Mouse (Mus musculus): ENCODE data around the gene Jph2. TPM values are rescaled to one million over a fixed set of nuclear protein-coding genes. Genes with fewer than 3 reads are reported as not detected.

The Jph2 gene
- total RNA-seq, 2 experiments from 2014 or later, result 0.41 to 0.54 TPM

DNA sequence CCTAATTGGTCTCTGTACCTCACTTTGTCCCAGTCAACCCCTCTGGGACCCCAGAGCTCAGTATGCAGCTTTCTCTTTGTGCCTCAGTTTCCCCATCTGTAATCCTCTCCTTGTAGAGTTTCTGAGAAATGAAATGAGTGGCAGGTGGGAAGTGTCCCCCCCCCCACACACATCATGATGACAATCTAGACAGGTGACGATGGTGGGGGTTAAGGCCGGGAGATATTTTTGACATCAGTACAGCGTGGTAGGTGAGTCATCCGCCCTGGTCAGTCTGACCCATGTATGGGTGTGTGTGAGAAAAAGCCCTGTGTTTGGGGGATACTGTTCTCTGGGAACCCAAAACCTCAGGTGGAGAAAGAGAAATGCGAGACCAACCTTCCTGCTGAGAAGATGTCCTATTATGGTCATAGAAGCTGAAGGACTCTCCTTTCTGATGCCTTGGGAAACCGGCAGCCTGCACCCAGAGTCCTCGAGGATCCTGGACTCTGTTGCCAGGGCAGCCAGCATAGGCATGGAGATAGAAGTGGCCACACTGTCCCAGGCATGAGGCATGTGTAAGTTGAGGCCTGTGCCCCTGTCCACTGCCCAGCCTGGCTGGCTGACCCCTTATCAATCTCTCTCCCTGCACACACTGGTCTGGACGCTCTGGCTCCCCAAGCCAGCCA, 50.1 kb downstream of the Jph2 start:
- Histone ChIP-seq H3K27ac (no peak overlapping the region), H3K4me3 (no peak overlapping the region)
- DNase-seq (ENCODE audit: low spot score in 2 of 2), result no peak
- TF ChIP-seq CTCF (conservative IDR thresholded peaks at IDR 0.05), result no peak

DNA sequence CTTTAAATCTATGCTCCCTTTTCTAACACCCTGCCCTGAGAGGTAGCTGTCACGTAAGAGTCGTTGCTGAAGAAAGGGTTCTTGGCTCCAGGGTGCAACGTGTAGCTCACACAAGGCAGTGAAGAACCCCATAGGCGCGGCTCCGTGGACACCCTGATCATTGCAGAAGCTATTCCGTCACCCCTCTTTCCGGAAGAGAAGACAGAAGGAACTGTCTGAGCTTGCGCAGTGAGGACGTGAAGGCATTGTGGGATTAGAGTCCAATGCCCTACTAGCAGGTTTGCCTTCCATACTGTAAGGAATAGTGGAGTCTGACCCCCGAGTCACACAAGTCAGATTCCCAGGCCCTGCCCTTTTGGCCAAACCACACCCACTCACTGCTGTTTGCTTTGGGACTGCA, 51.3 kb downstream of the Jph2 start:
- H3K27ac ChIP-seq, result no peak overlapping the region
- no peak overlapping the region for H3K4me3 ChIP-seq
- TF ChIP-seq CTCF (conservative IDR thresholded peaks at IDR 0.05), result no peak
- DNase-seq (ENCODE audit: low spot score in 2 of 2), result no peak

DNA sequence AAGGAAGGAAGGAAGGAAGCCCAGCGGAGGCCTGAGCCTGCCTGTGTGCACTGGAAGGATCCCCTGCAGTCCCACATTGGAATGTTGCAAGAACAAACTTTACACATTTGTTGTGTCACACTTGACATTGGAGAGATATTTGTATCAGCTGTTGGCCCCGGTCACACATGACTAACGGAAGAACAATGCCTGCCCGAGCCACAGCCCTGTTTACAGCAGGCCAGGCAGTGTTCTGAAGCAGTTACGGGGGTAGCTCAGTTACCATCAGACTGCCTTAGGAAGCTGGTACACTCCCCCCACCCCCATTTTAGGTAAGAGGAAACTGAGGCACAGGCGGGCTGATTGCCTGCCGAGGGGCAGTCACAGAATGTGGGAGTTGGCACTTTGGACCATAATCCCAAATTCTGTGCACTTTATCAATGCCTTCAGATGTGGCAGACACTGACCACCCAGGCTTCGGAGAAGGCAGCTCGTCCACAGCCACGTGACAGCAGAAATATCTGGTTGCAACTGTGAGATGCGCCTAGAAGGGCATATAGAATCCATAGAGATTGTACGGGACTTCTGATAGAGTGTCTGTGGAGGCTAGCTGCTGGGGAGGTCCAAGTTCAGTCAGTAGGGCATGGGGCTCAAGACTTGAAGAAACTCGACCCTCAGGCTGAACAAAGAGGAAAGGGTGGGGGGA, 52.7 kb downstream of the Jph2 start:
- Histone ChIP-seq H3K4me3 (no peak overlapping the region), H3K27ac (no peak overlapping the region)
- DNase-seq (ENCODE audit: low spot score in 2 of 2), result no peak
- no peak for TF ChIP-seq CTCF (conservative IDR thresholded peaks at IDR 0.05)

DNA sequence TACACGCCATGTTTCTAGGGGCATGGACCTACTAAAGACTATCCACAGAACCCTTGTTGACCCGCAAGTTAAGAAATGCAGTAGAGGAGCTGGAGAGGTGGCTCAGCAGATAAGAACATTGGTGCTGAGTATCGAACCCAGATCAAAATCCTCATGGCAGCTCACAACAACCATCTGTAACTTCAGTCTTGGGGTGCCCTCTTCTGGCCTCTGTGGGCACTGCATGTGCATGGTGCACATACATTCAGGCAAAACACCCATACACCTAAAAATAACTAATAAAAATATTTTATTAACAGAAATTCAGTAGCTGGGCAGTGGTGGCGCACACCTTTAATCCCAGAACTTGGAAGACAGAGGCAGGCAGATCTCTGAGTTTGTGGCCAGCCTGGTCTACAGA, 54.1 kb downstream of the Jph2 start:
- DNase-seq (ENCODE audit: low spot score in 2 of 2), result no peak
- TF ChIP-seq CTCF (conservative IDR thresholded peaks at IDR 0.05), result peak; percentile 73
- no peak overlapping the region for H3K4me3 ChIP-seq
- no peak overlapping the region for H3K27ac ChIP-seq

DNA sequence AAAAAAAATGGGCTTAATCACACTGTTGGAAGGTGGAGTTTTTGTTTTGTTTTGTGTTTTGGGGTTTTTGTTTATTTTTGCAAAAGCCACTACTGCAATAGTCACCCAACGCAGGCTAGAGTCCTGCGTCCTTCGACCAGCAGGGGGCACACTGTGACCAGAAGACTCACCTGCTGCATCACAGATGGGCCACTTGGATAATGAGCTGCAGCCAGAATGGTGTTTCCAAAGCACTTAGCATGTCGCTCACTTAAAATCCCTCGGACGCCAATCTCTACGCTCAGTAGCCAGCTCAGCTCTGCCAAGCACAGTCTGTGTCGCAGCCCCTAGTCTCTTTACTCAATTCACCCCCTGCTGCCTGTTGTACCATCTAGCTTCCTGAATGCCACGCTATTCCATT, 57.5 kb downstream of the Jph2 start:
- peak; percentile 39 to 69 for DNase-seq (ENCODE audit: low spot score in 2 of 2)
- TF ChIP-seq CTCF (conservative IDR thresholded peaks at IDR 0.05), result peak; percentile 87
- H3K27ac ChIP-seq, result no peak overlapping the region
- H3K4me3 ChIP-seq, result no peak overlapping the region

DNA sequence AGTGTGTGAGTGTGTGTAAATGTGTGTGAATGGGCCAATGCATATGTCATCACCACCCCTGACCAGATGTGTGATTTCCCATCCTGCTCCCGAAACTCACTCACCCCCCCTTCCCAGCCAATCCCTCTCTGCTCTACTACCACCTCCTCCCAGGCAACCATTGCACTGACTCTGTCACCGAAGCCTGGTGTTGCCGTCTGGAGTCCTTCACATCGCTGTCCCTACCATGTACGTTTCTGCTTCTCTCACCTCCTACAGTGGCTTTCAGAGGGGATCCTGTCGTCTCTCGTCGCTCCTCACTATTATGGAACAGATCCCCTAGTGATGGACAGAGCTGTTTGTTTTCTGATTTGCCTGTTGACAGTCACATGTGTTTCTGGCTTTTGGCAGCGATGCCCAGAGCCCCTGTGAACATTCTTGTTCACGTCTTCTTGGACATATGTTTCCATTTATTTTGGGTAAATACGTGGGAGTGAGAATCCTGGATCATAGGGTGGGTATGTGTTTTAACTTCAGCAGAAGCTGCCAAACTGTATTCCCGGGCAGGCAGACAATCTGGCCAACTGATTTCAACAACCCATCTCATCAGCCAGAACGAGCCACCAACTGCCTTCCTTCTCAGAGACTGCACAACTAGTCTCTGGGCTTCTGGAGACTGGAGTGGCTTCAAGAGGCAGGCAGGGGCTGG, 65.3 kb downstream of the Jph2 start:
- H3K4me3 ChIP-seq, result no peak overlapping the region
- peak; percentile 51 to 72 for DNase-seq (ENCODE audit: low spot score in 2 of 2)
- no peak for TF ChIP-seq CTCF (conservative IDR thresholded peaks at IDR 0.05)
- no peak overlapping the region for H3K27ac ChIP-seq

DNA sequence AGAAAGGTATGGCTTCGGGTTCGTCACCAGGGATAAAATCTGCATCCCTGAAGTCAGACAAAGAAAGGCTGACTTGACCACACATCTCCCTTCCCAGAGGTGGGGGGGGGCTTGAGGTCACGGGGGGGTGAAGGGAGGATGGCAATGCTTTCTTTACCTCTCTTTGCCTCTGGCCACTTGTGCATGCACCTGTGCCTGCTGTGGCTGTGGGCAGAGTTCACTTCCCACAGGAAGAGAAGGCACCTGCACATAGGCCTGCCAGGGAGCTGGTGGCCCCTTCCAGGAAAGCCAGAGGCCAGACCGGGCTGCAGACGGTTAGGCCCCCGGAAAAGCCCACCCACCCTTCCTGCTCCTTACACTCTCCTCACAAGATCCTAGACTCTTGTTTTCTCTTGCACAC, 66.4 kb downstream of the Jph2 start:
- Histone ChIP-seq H3K4me3 (no peak overlapping the region), H3K27ac (no peak overlapping the region)
- no peak for TF ChIP-seq CTCF (conservative IDR thresholded peaks at IDR 0.05)
- no peak for DNase-seq (ENCODE audit: low spot score in 2 of 2)

DNA sequence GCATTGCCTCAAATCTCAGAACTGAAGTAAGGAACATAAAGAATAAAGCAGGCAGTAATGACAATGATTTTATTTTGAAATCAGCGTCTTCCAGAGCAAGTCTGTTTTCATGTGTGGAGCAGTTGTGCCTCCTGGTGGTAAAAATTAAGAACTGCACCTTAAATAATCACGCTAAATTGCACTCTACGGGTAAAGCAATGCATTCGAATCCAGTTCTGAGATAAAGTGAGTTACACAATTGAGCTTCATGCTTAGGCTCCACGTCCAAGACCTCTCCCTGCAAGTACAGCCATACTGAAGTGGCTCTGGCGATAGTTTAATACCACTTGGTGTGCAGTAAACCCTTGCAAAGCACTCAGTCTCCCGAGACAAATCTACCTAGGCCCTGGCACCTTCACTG, 67.1 kb downstream of the Jph2 start:
- H3K4me3 ChIP-seq, result no peak overlapping the region
- peak; percentile 70 to 75 for DNase-seq (ENCODE audit: low spot score in 2 of 2)
- H3K27ac ChIP-seq, result no peak overlapping the region
- peak; percentile 95 for TF ChIP-seq CTCF (conservative IDR thresholded peaks at IDR 0.05)

DNA sequence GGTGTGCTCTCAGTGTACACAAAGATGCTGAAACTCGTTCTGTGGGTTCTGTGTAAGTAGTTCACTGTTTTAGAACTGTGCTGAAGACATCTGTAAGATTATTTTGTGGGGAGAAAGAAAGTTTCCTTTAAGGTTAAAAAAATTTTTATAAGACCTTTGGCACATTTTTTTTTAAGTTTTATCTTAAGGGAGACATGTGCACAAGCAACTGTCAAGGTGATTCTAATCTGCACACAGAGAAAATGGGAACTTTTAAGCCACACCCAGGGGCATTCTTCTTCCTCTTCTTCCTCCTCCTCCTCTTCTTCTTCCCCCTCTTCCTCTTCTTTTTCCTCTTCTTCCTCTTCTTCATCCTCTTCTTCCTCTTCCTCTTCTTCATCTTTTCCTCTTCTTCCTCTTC, 74.6 kb downstream of the Jph2 start:
- DNase-seq (ENCODE audit: low spot score in 2 of 2), result no peak
- TF ChIP-seq CTCF (conservative IDR thresholded peaks at IDR 0.05), result no peak
- Histone ChIP-seq H3K27ac (no peak overlapping the region), H3K4me3 (no peak overlapping the region)

DNA sequence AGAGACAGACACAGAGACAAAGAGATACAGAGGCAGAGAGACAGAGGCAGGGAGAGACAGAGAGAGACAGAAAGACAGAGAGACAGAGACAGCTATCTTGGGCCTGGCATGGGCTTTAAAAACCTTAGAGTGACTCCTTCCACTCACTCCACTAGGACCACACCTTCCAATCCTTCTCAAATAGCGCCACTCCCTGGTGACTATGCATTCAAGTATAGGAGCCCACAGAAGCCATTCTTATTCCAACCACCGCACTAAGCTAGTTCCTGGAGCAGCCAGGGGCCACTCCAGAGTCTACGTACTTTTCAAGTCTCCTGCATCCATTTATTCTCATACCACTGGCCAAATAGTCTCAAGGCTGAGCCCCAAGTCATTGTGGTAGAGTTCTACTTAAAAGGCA, 79.0 kb downstream of the Jph2 start:
- peak; percentile 58 for TF ChIP-seq CTCF (conservative IDR thresholded peaks at IDR 0.05)
- Histone ChIP-seq H3K27ac (no peak overlapping the region), H3K4me3 (no peak overlapping the region)
- DNase-seq (ENCODE audit: low spot score in 2 of 2), result no peak

DNA sequence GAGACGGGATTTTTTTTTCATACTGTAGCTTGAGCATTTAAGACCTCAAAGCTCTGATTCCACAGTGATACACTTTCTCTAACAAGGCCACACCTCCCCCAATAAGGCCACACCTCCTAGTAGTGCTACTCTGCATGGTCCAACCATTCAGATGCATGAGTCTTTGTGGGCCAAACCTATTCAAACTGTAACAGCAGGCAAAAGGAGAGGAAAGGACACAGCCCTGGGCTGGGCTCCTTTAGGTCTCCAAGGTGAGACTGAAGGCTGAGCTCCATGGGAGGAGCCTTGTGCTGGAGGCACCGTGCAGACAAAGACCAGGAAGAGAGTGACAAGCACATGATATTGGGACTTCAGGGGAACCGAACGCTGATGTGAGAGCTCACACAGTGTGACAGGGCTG, 80.5 kb downstream of the Jph2 start:
- no peak for TF ChIP-seq CTCF (conservative IDR thresholded peaks at IDR 0.05)
- no peak for DNase-seq (ENCODE audit: low spot score in 2 of 2)
- no peak overlapping the region for H3K27ac ChIP-seq
- H3K4me3 ChIP-seq, result no peak overlapping the region

DNA sequence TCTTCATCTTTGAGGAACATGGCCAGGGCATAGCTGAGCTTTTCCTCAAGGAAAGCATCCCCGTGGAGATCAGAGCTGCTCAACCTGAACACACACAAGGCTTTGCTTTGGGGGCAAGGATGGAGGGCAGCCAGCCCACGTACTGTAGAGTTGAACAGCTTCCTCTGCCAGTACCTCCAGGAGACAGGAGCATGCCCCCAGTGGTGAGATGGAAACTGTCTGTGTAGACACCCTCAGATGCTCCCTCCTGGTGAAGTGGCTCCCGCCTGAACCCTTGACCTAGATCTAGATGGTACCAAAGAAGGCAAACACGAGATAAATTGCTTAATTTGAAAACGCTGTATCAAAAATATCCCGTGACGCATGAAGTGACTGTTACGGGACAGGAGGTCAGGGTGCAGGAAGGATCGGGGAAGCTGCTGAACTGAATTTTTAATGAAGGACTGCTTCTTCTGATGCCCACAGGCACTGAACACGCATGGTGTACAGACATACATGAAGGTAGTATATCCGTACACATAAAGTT, 87.6 kb downstream of the Jph2 start:
- Histone ChIP-seq H3K27ac (no peak overlapping the region), H3K4me3 (no peak overlapping the region)
- no peak for DNase-seq (ENCODE audit: low spot score in 2 of 2)
- peak; percentile 52 for TF ChIP-seq CTCF (conservative IDR thresholded peaks at IDR 0.05)

DNA sequence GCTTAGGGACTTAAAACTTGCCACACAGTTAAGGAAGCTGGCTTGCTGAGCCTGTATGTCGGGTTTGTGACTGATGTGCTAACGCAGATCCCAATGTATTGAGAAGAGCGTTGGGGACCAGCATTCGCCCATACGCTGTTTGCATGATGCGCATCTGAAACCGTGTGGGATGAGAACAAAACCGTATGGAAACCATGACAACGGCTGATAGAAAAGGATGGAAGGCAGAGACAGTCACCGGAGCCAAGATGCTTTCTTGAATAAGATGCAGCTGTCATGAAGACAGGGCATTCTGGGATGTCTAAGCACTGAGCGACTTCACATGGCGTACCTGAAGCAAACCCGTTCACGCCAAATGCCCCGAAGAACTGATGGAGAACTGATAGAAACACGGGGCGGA, 88.4 kb downstream of the Jph2 start:
- TF ChIP-seq CTCF (conservative IDR thresholded peaks at IDR 0.05), result no peak
- Histone ChIP-seq H3K4me3 (no peak overlapping the region), H3K27ac (peak overlapping the region; percentile 9; the same call in 1 of the 2 replicates)
- DNase-seq (ENCODE audit: low spot score in 2 of 2), result peak; percentile 36 to 63

Measured in layer of hippocampus, adult 2 months (tissue).